Comparison of ENCODE assay signal across 9 mouse cellular contexts in the genomic region with DNA sequence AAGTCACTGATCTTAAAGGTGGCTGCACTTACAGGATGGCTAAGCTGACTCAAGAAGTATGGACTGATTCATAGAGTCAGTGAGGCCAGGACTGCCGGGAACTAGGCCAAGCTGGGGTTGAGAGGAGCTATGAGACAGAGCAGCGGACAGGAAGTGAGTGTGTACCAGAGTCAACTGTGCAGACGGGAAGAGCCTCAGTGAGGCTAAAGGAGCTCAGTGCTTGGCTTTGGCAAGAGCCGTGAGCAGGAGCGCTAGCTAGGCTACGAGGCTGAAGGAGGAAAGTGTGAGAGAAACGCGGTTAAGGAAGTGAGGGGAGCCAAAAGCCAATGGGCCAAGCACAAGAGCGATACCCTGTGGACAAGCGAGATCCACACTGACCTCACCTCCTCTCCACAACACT. TPM values are rescaled to one million over a fixed set of nuclear protein-coding genes. Genes with fewer than 3 reads are reported as not detected.
A peak's percentile ranks its signal among the peaks of the same experiment; 100 is the strongest.
DNase-seq lines count a peak whose midpoint lies in the region; ATAC-seq and TF ChIP-seq lines count a peak whose summit lies in the region.
"Had no signal": no experiment of that assay in that cellular context is flagged by ENCODE, and none has a peak within 500 bp of the region (broad histone marks: within the 10 kb centered on the region; RNA-seq: fewer than 3 reads in every experiment).

No protein-coding gene starts in this region.

- peak; percentile 61 for ATAC-seq in heart, embryonic 13.5 days (ENCODE audit: extremely low read depth, insufficient number of reproducible peaks, low FRiP score, low TSS enrichment)
- ATAC-seq in stomach, embryonic 16.5 days (ENCODE audit: insufficient read depth, low FRiP score), result peak; percentile 73; the same call in 1 of the 2 replicates
- ATAC-seq in midbrain, embryonic 14.5 days (ENCODE audit: low FRiP score, low TSS enrichment), result no peak
- ATAC-seq in hindbrain, embryonic 13.5 days (ENCODE audit: low FRiP score), result no peak
- no peak for ATAC-seq in forebrain, embryonic 15.5 days (replicated peaks)

- no peak overlapping the region for H3K9ac ChIP-seq in heart, embryonic 13.5 days
- no peak overlapping the region for H3K9ac ChIP-seq in liver, adult 2 months (ENCODE audit: low read depth, low read length)
- no peak overlapping the region for H3K9ac ChIP-seq in stomach, embryonic 16.5 days (ENCODE audit: low read length)
- H3K9ac ChIP-seq in midbrain, embryonic 14.5 days (replicated peaks; ENCODE audit: low read length), result no peak overlapping the region
- H3K9ac ChIP-seq in hindbrain, embryonic 13.5 days, result no peak overlapping the region
- no peak overlapping the region for H3K9ac ChIP-seq in forebrain, embryonic 15.5 days (replicated peaks)
- H3K9ac ChIP-seq: limb, embryonic 15.5 days had no signal

- H3K4me2 ChIP-seq in heart, embryonic 13.5 days, result no peak overlapping the region
- no peak overlapping the region for H3K4me2 ChIP-seq in stomach, embryonic 16.5 days (ENCODE audit: low read depth, low read length)
- no peak overlapping the region for H3K4me2 ChIP-seq in midbrain, embryonic 14.5 days (ENCODE audit: low read length)
- no peak overlapping the region for H3K4me2 ChIP-seq in hindbrain, embryonic 13.5 days
- no peak overlapping the region for H3K4me2 ChIP-seq in forebrain, embryonic 15.5 days (replicated peaks)
- H3K4me2 ChIP-seq: limb, embryonic 15.5 days had no signal

- DNase-seq in heart, adult 11 months, result peak; percentile 98
- DNase-seq in heart, embryonic 10.5 days (ENCODE audit: low spot score), result no peak
- DNase-seq in liver, adult 2 months (ENCODE audit: extremely low read depth, low read depth, low spot score), result peak; percentile 22
- no peak for DNase-seq in midbrain, embryonic 14.5 days

- peaks cover 10% of the 10 kb centered on the region for H3K4me1 ChIP-seq in heart, embryonic 10.5 days
- H3K4me1 ChIP-seq in heart, embryonic 13.5 days, result peaks cover 19% of the 10 kb centered on the region
- no peaks in the 10 kb centered on the region; the same call in 1 of the 2 replicates for H3K4me1 ChIP-seq in liver, adult 2 months (ENCODE audit: control insufficient read depth, insufficient read depth, low read length)
- no peaks in the 10 kb centered on the region for H3K4me1 ChIP-seq in stomach, embryonic 16.5 days (ENCODE audit: control insufficient read depth, insufficient read depth, low read length)
- H3K4me1 ChIP-seq in midbrain, embryonic 14.5 days (ENCODE audit: control insufficient read depth, insufficient read depth, low read length), result no peaks in the 10 kb centered on the region
- no peaks in the 10 kb centered on the region for H3K4me1 ChIP-seq in hindbrain, embryonic 13.5 days (replicated peaks)
- no peaks in the 10 kb centered on the region for H3K4me1 ChIP-seq in forebrain, embryonic 15.5 days

- 65% methylated on average over 10 of the region's 10 CpGs for WGBS in heart, embryonic 10.5 days
- WGBS in heart, embryonic 13.5 days, result 57% methylated on average over 10 of the region's 10 CpGs
- 66% methylated on average over 10 of the region's 10 CpGs for WGBS in liver, adult 2 months
- 54% methylated on average over 10 of the region's 10 CpGs for WGBS in stomach, embryonic 16.5 days
- WGBS in midbrain, embryonic 14.5 days, result 83% methylated on average over 10 of the region's 10 CpGs
- 86% methylated on average over 10 of the region's 10 CpGs for WGBS in hindbrain, embryonic 13.5 days
- WGBS in forebrain, embryonic 15.5 days, result 87% methylated on average over 10 of the region's 10 CpGs

- no peak overlapping the region for H3K27ac ChIP-seq in heart, embryonic 10.5 days
- H3K27ac ChIP-seq in heart, embryonic 13.5 days (replicated peaks), result peak overlapping the region; percentile 13; the same call in 1 of the 2 replicates
- no peak overlapping the region for H3K27ac ChIP-seq in liver, adult 2 months (replicated peaks; ENCODE audit: insufficient read depth, low read depth, low read length)
- no peak overlapping the region for H3K27ac ChIP-seq in stomach, embryonic 16.5 days (ENCODE audit: low read length)
- no peak overlapping the region for H3K27ac ChIP-seq in midbrain, embryonic 14.5 days (replicated peaks; ENCODE audit: low read depth, low read length)
- no peak overlapping the region for H3K27ac ChIP-seq in hindbrain, embryonic 13.5 days
- H3K27ac ChIP-seq in forebrain, embryonic 15.5 days (replicated peaks), result no peak overlapping the region
- H3K27ac ChIP-seq: limb, embryonic 15.5 days had no signal

- no peaks in the 10 kb centered on the region for H3K27me3 ChIP-seq in heart, embryonic 10.5 days (ENCODE audit: insufficient read depth, poor library complexity, severe bottlenecking)
- H3K27me3 ChIP-seq in heart, embryonic 13.5 days (replicated peaks), result no peaks in the 10 kb centered on the region
- H3K27me3 ChIP-seq in liver, adult 2 months (ENCODE audit: control insufficient read depth, insufficient read depth, low read length), result no peaks in the 10 kb centered on the region
- no peaks in the 10 kb centered on the region for H3K27me3 ChIP-seq in stomach, embryonic 16.5 days (ENCODE audit: control insufficient read depth, insufficient read depth, low read length)
- H3K27me3 ChIP-seq in midbrain, embryonic 14.5 days (ENCODE audit: control insufficient read depth, insufficient read depth, low read length), result no peaks in the 10 kb centered on the region
- H3K27me3 ChIP-seq in hindbrain, embryonic 13.5 days, result no peaks in the 10 kb centered on the region
- H3K27me3 ChIP-seq in forebrain, embryonic 15.5 days, result no peaks in the 10 kb centered on the region
- H3K27me3 ChIP-seq: limb, embryonic 15.5 days had no signal

- TF ChIP-seq POLR2A in liver, adult 2 months (IDR thresholded peaks at IDR 0.05; ENCODE audit: extremely low read depth, insufficient read depth, low read length), result no peak

- H3K36me3 ChIP-seq in heart, embryonic 10.5 days, result peaks cover 9% of the 10 kb centered on the region
- peaks cover 18% of the 10 kb centered on the region for H3K36me3 ChIP-seq in heart, embryonic 13.5 days
- H3K36me3 ChIP-seq in liver, adult 2 months (ENCODE audit: control insufficient read depth, insufficient read depth, low read length), result peaks cover 8% of the 10 kb centered on the region
- no peaks in the 10 kb centered on the region for H3K36me3 ChIP-seq in stomach, embryonic 16.5 days (ENCODE audit: control insufficient read depth, insufficient read depth, low read length)
- peaks cover 29% of the 10 kb centered on the region for H3K36me3 ChIP-seq in midbrain, embryonic 14.5 days (ENCODE audit: control insufficient read depth, insufficient read depth, low read length)
- peaks cover 30% of the 10 kb centered on the region for H3K36me3 ChIP-seq in hindbrain, embryonic 13.5 days
- peaks cover 4% of the 10 kb centered on the region; the same call in 1 of the 2 replicates for H3K36me3 ChIP-seq in forebrain, embryonic 15.5 days
- H3K36me3 ChIP-seq: limb, embryonic 15.5 days had no signal

- H3K4me3 ChIP-seq in heart, embryonic 10.5 days, result no peak overlapping the region
- H3K4me3 ChIP-seq in heart, embryonic 13.5 days, result no peak overlapping the region
- H3K4me3 ChIP-seq in liver, adult 2 months (ENCODE audit: insufficient read depth, low read depth, low read length), result no peak overlapping the region
- no peak overlapping the region for H3K4me3 ChIP-seq in stomach, embryonic 16.5 days (replicated peaks; ENCODE audit: low read length)
- H3K4me3 ChIP-seq in midbrain, embryonic 14.5 days (replicated peaks; ENCODE audit: low read depth, low read length), result no peak overlapping the region
- no peak overlapping the region for H3K4me3 ChIP-seq in hindbrain, embryonic 13.5 days
- no peak overlapping the region for H3K4me3 ChIP-seq in forebrain, embryonic 15.5 days
- H3K4me3 ChIP-seq: limb, embryonic 15.5 days had no signal

- no peaks in the 10 kb centered on the region for H3K79me2 ChIP-seq in liver, adult 2 months (ENCODE audit: control insufficient read depth, insufficient read depth, low read length)

- no peak for TF ChIP-seq CTCF in liver, adult 2 months (IDR thresholded peaks at IDR 0.05; ENCODE audit: low read depth, low read length)

- H3K9me3 ChIP-seq in heart, embryonic 10.5 days, result no peaks in the 10 kb centered on the region
- H3K9me3 ChIP-seq in heart, embryonic 13.5 days, result no peaks in the 10 kb centered on the region
- H3K9me3 ChIP-seq in stomach, embryonic 16.5 days (replicated peaks; ENCODE audit: control insufficient read depth, low read length), result no peaks in the 10 kb centered on the region
- H3K9me3 ChIP-seq in midbrain, embryonic 14.5 days (ENCODE audit: control insufficient read depth, low read length), result no peaks in the 10 kb centered on the region
- no peaks in the 10 kb centered on the region for H3K9me3 ChIP-seq in hindbrain, embryonic 13.5 days
- H3K9me3 ChIP-seq in forebrain, embryonic 15.5 days, result no peaks in the 10 kb centered on the region
- H3K9me3 ChIP-seq: limb, embryonic 15.5 days had no signal

RNA-seq across cellular contexts. Expression of a gene that starts 34.7 kb away (rescaled TPM):
- 22.2 and 27.2 TPM in 2 replicates for polyA plus RNA-seq in heart, embryonic 10.5 days (2016; fragmentation: Nextera tagmentation; extraction: Ambion mirVana)
- 19.5 and 19.8 TPM in 2 replicates for polyA plus RNA-seq in heart, embryonic 13.5 days (2015; fragmentation: Nextera tagmentation; extraction: Ambion mirVana)
- 33.9 and 39.0 TPM in 2 replicates for total RNA-seq in liver, adult 2 months (2014; rRNA removed)
- polyA plus RNA-seq in liver, adult 2 months (2012; rRNA removed), result 9.1 and 9.8 TPM in 2 replicates
- 22.7 and 23.6 TPM in 2 replicates for polyA plus RNA-seq in stomach, embryonic 16.5 days (2015; fragmentation: Nextera tagmentation; extraction: Ambion mirVana)
- 58.2 and 69.1 TPM in 2 replicates for polyA plus RNA-seq in midbrain, embryonic 14.5 days (2014; fragmentation: Nextera tagmentation; extraction: Ambion mirVana)
- polyA plus RNA-seq in hindbrain, embryonic 13.5 days (2015; fragmentation: Nextera tagmentation; extraction: Ambion mirVana), result 41.9 and 44.8 TPM in 2 replicates
- polyA plus RNA-seq in forebrain, embryonic 15.5 days (2015; fragmentation: Nextera tagmentation; extraction: Ambion mirVana), result 35.7 and 38.1 TPM in 2 replicates

RNA-seq across cellular contexts. Expression of a gene that starts 34.8 kb away (rescaled TPM):
- 3.1 and 4.1 TPM in 2 replicates for polyA plus RNA-seq in heart, embryonic 10.5 days (2016; fragmentation: Nextera tagmentation; extraction: Ambion mirVana)
- 2.2 and 2.8 TPM in 2 replicates for polyA plus RNA-seq in heart, embryonic 13.5 days (2015; fragmentation: Nextera tagmentation; extraction: Ambion mirVana)
- 2.1 and 3.2 TPM in 2 replicates for total RNA-seq in liver, adult 2 months (2014; rRNA removed)
- 0.34 and 0.51 TPM in 2 replicates for polyA plus RNA-seq in liver, adult 2 months (2012; rRNA removed)
- polyA plus RNA-seq in stomach, embryonic 16.5 days (2015; fragmentation: Nextera tagmentation; extraction: Ambion mirVana), result 4.9 and 5.3 TPM in 2 replicates
- polyA plus RNA-seq in midbrain, embryonic 14.5 days (2014; fragmentation: Nextera tagmentation; extraction: Ambion mirVana), result 21.3 and 32.3 TPM in 2 replicates
- polyA plus RNA-seq in hindbrain, embryonic 13.5 days (2015; fragmentation: Nextera tagmentation; extraction: Ambion mirVana), result 32.7 and 34.7 TPM in 2 replicates
- 32.2 and 34.4 TPM in 2 replicates for polyA plus RNA-seq in forebrain, embryonic 15.5 days (2015; fragmentation: Nextera tagmentation; extraction: Ambion mirVana)

Comparison
In these comparisons a context has a peak if more than half of its experiments do, and no peak if none do; other contexts are left out.
1. DNase-seq: peak in heart, adult 11 months (single experiment) and liver, adult 2 months (single experiment); none in heart, embryonic 10.5 days (single experiment) and midbrain, embryonic 14.5 days (single experiment).
2. ATAC-seq: peak in heart, embryonic 13.5 days (single experiment) and stomach, embryonic 16.5 days (single experiment); none in midbrain, embryonic 14.5 days (single experiment), hindbrain, embryonic 13.5 days (single experiment) and forebrain, embryonic 15.5 days (single experiment).